Mouse (Mus musculus): ENCODE measurements around the gene Pcnt. TPM values are rescaled to one million over a fixed set of nuclear protein-coding genes. Genes with fewer than 3 reads are reported as not detected.

The Pcnt gene
- total and polyA plus RNA-seq, 3 experiments = 27.4 to 56.7 (median 42.2) TPM

DNA sequence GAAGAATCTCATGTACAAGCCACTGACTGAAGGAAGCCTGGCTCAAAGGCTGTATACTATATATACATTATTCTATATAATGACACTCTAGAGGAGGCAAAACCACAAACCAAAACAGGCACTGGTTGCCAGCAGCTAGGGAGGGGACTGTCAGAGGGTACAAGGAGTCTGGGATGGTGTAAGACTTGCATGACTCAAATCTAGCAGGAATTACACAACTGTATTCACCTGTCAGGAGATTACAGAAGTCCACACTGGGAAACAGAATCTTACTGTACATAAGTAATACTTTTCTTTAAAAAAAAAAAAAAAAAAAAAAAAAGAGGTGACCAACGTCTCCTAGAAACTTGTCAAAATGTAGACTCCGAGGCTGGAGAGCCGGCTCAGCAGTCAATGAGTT is 114.0 kb downstream of the Pcnt start:
- Histone ChIP-seq H3K36me3 (ENCODE audit: control insufficient read depth, insufficient read depth, low read length) (no peaks in the 10 kb centered on the region), H3K27me3 (ENCODE audit: control insufficient read depth, insufficient read depth, low read length) (no peaks in the 10 kb centered on the region), H3K27ac (no peak overlapping the region), H3K4me1 (ENCODE audit: control insufficient read depth, insufficient read depth, low read length) (no peaks in the 10 kb centered on the region), H3K9ac (ENCODE audit: low read depth, low read length) (no peak overlapping the region), H3K4me3 (no peak overlapping the region), H3K79me2 (replicated peaks; ENCODE audit: control insufficient read depth, insufficient read depth, low read length) (peaks cover 1% of the 10 kb centered on the region; the same call in 1 of the 2 replicates)
- WGBS = 75% methylated on average over 3 of the region's 3 CpGs
- intact Hi-C loops (cut with DNase I) = no loop called here
- TF ChIP-seq POLR2A (IDR thresholded peaks at IDR 0.05; ENCODE audit: insufficient read depth, low read depth, low read length) (no peak), CTCF (IDR thresholded peaks at IDR 0.05) (no peak), EP300 (IDR thresholded peaks at IDR 0.05; ENCODE audit: insufficient read depth, low read depth, low read length) (no peak)
- DNase-seq = no peak

DNA sequence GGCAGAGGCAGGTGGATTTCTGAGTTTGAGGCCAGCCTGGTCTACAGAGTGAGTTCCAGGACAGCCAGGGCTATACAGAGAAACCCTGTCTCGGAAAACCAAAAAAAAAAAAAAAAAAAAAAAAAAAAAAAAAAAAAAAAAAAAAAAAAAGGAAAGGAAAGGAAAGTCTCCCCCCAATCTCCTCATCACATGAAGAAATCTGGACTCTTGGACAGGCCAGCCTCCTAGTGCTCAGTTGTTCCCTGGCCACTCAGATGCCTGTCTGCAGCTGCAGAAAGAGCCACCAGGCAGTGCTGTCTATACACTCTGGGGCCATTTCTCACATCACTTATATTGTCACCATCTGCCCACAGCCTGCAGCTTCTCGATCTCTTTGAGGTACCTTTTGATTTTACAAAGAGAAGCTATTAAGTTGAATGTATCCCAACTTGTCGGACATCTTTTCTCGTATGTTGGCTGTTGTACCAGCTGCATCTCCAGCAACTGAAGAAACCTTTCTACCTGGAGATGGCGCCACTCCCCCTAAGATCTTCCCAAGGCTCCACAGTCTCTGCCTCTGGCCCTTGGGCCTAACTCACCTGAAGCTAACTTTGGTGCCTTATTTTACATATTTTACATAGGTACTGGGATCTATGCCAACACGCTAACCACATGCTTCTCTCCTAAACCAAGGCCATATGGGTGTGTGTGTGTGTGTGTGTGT is 116.1 kb downstream of the Pcnt start:
- intact Hi-C loops (cut with DNase I) = no loop called here
- Histone ChIP-seq H3K4me3 (no peak overlapping the region), H3K36me3 (ENCODE audit: control insufficient read depth, insufficient read depth, low read length) (no peaks in the 10 kb centered on the region), H3K79me2 (replicated peaks; ENCODE audit: control insufficient read depth, insufficient read depth, low read length) (peaks cover 1% of the 10 kb centered on the region; the same call in 1 of the 2 replicates), H3K27ac (no peak overlapping the region), H3K27me3 (ENCODE audit: control insufficient read depth, insufficient read depth, low read length) (no peaks in the 10 kb centered on the region), H3K9ac (ENCODE audit: low read depth, low read length) (no peak overlapping the region), H3K4me1 (ENCODE audit: control insufficient read depth, insufficient read depth, low read length) (no peaks in the 10 kb centered on the region)
- TF ChIP-seq EP300 (IDR thresholded peaks at IDR 0.05; ENCODE audit: insufficient read depth, low read depth, low read length) (0 out of 2 replicates have a peak, but pooled peaks have one; percentile 37), POLR2A (IDR thresholded peaks at IDR 0.05; ENCODE audit: insufficient read depth, low read depth, low read length) (no peak), CTCF (IDR thresholded peaks at IDR 0.05) (peak; percentile 69)
- peak in 1 of 2 experiments; percentile 19 for DNase-seq
- 80% methylated on average over 6 of the region's 6 CpGs for WGBS

- TF ChIP-seq EP300 (IDR thresholded peaks at IDR 0.05; ENCODE audit: insufficient read depth, low read depth, low read length) = no peak
- TF ChIP-seq POLR2A (IDR thresholded peaks at IDR 0.05; ENCODE audit: insufficient read depth, low read depth, low read length) = no peak
- TF ChIP-seq CTCF (IDR thresholded peaks at IDR 0.05) = no peak
- no peak for DNase-seq
- Histone ChIP-seq H3K79me2 (replicated peaks; ENCODE audit: control insufficient read depth, insufficient read depth, low read length) (no peaks in the 10 kb centered on the region), H3K9ac (ENCODE audit: low read depth, low read length) (no peak overlapping the region), H3K4me3 (no peak overlapping the region), H3K27me3 (ENCODE audit: control insufficient read depth, insufficient read depth, low read length) (no peaks in the 10 kb centered on the region), H3K4me1 (ENCODE audit: control insufficient read depth, insufficient read depth, low read length) (no peaks in the 10 kb centered on the region), H3K27ac (no peak overlapping the region), H3K36me3 (ENCODE audit: control insufficient read depth, insufficient read depth, low read length) (no peaks in the 10 kb centered on the region)
- intact Hi-C loops (cut with DNase I) = no loop called here
- 84% methylated on average over 12 of the region's 12 CpGs for WGBS
Observed at GRCm38 (mm10) chr10:76317623-76318022, 125.0 kb downstream of the Pcnt start.

DNA sequence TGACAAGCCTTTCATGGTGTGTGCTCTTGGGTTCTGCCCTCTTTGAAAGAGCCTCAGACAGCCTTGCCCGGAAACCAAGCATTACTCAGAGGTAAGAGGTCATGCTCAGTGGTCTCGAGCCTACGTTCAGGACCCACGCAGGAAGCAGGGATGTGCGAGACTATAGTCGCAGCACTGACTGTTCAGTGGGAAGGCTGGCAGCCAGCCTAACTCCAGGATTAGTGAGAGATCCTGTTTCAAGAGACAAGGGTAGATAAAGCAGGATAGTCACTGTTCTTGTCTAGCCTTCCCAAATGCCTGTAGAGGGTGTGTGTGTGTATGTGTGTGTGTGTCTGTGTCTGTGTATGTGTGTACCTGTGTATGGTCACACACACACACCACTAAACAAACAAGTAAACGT is 126.4 kb downstream of the Pcnt start:
- Histone ChIP-seq H3K36me3 (ENCODE audit: control insufficient read depth, insufficient read depth, low read length) (no peaks in the 10 kb centered on the region), H3K9ac (ENCODE audit: low read depth, low read length) (no peak overlapping the region), H3K79me2 (replicated peaks; ENCODE audit: control insufficient read depth, insufficient read depth, low read length) (no peaks in the 10 kb centered on the region), H3K4me3 (no peak overlapping the region), H3K4me1 (ENCODE audit: control insufficient read depth, insufficient read depth, low read length) (no peaks in the 10 kb centered on the region), H3K27ac (no peak overlapping the region; the same call in 1 of the 2 replicates), H3K27me3 (ENCODE audit: control insufficient read depth, insufficient read depth, low read length) (no peaks in the 10 kb centered on the region)
- TF ChIP-seq POLR2A (IDR thresholded peaks at IDR 0.05; ENCODE audit: insufficient read depth, low read depth, low read length) (no peak), CTCF (IDR thresholded peaks at IDR 0.05) (no peak), EP300 (IDR thresholded peaks at IDR 0.05; ENCODE audit: insufficient read depth, low read depth, low read length) (no peak)
- 43% methylated on average over 7 of the region's 7 CpGs for WGBS
- intact Hi-C loops (cut with DNase I) = no loop called here
- no peak for DNase-seq

DNA sequence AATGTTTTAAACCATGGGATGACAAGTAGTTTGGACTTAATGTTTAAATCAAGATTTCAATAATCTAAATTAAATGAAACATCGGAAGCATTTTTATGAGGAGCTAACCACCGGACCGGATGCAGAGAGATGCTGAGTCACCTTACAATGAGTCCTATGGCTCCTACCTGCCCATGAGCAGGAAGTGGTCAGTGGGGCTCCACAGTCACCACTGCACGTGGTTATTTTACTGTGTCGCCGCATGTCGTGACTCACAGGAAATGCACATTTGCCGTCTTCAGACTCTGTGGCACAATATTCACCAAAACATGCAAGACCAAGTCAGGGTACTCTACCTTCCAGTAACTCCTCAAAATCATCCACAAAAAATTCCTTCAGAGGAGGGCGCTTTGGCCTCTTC is 135.8 kb downstream of the Pcnt start:
- Histone ChIP-seq H3K79me2 (replicated peaks; ENCODE audit: control insufficient read depth, insufficient read depth, low read length) (no peaks in the 10 kb centered on the region), H3K27ac (no peak overlapping the region), H3K4me3 (no peak overlapping the region), H3K4me1 (ENCODE audit: control insufficient read depth, insufficient read depth, low read length) (no peaks in the 10 kb centered on the region), H3K9ac (ENCODE audit: low read depth, low read length) (no peak overlapping the region), H3K27me3 (ENCODE audit: control insufficient read depth, insufficient read depth, low read length) (no peaks in the 10 kb centered on the region), H3K36me3 (ENCODE audit: control insufficient read depth, insufficient read depth, low read length) (no peaks in the 10 kb centered on the region)
- intact Hi-C loops (cut with DNase I) = no loop called here
- no peak for DNase-seq
- 75% methylated on average over 9 of the region's 9 CpGs for WGBS
- no peak for TF ChIP-seq POLR2A (IDR thresholded peaks at IDR 0.05; ENCODE audit: insufficient read depth, low read depth, low read length)
- no peak for TF ChIP-seq CTCF (IDR thresholded peaks at IDR 0.05)
- no peak for TF ChIP-seq EP300 (IDR thresholded peaks at IDR 0.05; ENCODE audit: insufficient read depth, low read depth, low read length)

Other genes starting within 250 kb of the Pcnt start
- gene Prmt2, start 204.9 kb downstream of the Pcnt start, total RNA-seq (2021) = 10 to 100 TPM in 1 of 2 experiments, 1 to 10 TPM in 1; 7.9 to 11.1 TPM
- gene Prmt2, start 204.9 kb downstream of the Pcnt start, polyA plus RNA-seq (2012; rRNA removed) = 23.0 and 28.7 TPM in 2 replicates
- 1 to 10 TPM; 1.4 to 1.5 TPM for gene S100b, start 188.9 kb downstream of the Pcnt start, total RNA-seq (2021)
- gene S100b, start 188.9 kb downstream of the Pcnt start, polyA plus RNA-seq (2012; rRNA removed) = 3.6 and 3.7 TPM in 2 replicates
- 1 to 10 TPM; 8.4 to 9.2 TPM for gene Dip2a, start 97.5 kb downstream of the Pcnt start, total RNA-seq (2021)
- gene Dip2a, start 97.5 kb downstream of the Pcnt start, polyA plus RNA-seq (2012; rRNA removed) = 7.5 and 9.9 TPM in 2 replicates
- not detected for gene AC141477.1, start 2.3 kb downstream of the Pcnt start, total RNA-seq (2021)
- gene AC141477.1, start 2.3 kb downstream of the Pcnt start, polyA plus RNA-seq (2012; rRNA removed) = not detected in 2 replicates
- under 1 TPM in 1 of 2 experiments, not detected in 1; 0.20 TPM for gene 2610028H24Rik, start 6.3 kb upstream of the Pcnt start, total RNA-seq (2021)
- gene 2610028H24Rik, start 6.3 kb upstream of the Pcnt start, polyA plus RNA-seq (2012; rRNA removed) = 0.47 and 1.8 TPM in 2 replicates
- gene Mcm3ap, start 26.1 kb upstream of the Pcnt start, total RNA-seq (2021) = 10 to 100 TPM; 21.4 to 24.9 TPM
- 14.7 and 25.3 TPM in 2 replicates for gene Mcm3ap, start 26.1 kb upstream of the Pcnt start, polyA plus RNA-seq (2012; rRNA removed)
- 1 to 10 TPM; 3.5 to 3.7 TPM for gene Ybey, start 26.3 kb upstream of the Pcnt start, total RNA-seq (2021)
- gene Ybey, start 26.3 kb upstream of the Pcnt start, polyA plus RNA-seq (2012; rRNA removed) = 2.2 and 3.7 TPM in 2 replicates
- 1 to 10 TPM; 6.6 to 7.5 TPM for gene Lss, start 88.8 kb upstream of the Pcnt start, total RNA-seq (2021)
- 4.7 and 6.1 TPM in 2 replicates for gene Lss, start 88.8 kb upstream of the Pcnt start, polyA plus RNA-seq (2012; rRNA removed)
- not detected for gene Spatc1l, start 119.5 kb upstream of the Pcnt start, total RNA-seq (2021)
- 0.10 and 0.12 TPM in 2 replicates for gene Spatc1l, start 119.5 kb upstream of the Pcnt start, polyA plus RNA-seq (2012; rRNA removed)
- gene Ftcd, start 132.9 kb upstream of the Pcnt start, total RNA-seq (2021) = not detected
- 0.12 TPM in 1 of 2 replicates, not detected in the other for gene Ftcd, start 132.9 kb upstream of the Pcnt start, polyA plus RNA-seq (2012; rRNA removed)
- 10 to 100 TPM; 36.0 to 65.5 TPM for gene Col6a2, start 180.8 kb upstream of the Pcnt start, total RNA-seq (2021)
- 70.2 and 89.7 TPM in 2 replicates for gene Col6a2, start 180.8 kb upstream of the Pcnt start, polyA plus RNA-seq (2012; rRNA removed)

Measured in heart, adult 2 months (tissue).